Mouse (Mus musculus): Measurements from ENCODE around the gene Ankrd28. TPM values are rescaled to one million over a fixed set of nuclear protein-coding genes. Genes with fewer than 3 reads are reported as not detected.
A peak's percentile ranks its signal among the peaks of the same experiment; 100 is the strongest.

Ankrd28 gene
- polyA plus RNA-seq, 1 experiment from 2014 or later: 3.2 TPM

- DNase-seq (no peak), ATAC-seq (no peak)
- Histone ChIP-seq H3K9ac (replicated peaks) (no peak overlapping the region), H3K36me3 (replicated peaks; ENCODE audit: insufficient read depth, low read length) (no peaks in the 10 kb centered on the region), H3K4me1 (ENCODE audit: insufficient read depth) (no peaks in the 10 kb centered on the region), H3K4me3 (ENCODE audit: low read depth, low read length) (no peak overlapping the region), H3K27me3 (ENCODE audit: insufficient read depth, low read length) (no peaks in the 10 kb centered on the region), H3K27ac (ENCODE audit: low read depth) (no peak overlapping the region), H3K4me2 (ENCODE audit: low read depth, low read length) (no peak overlapping the region), H3K9me3 (ENCODE audit: low read length) (no peaks in the 10 kb centered on the region)
- WGBS (ENCODE audit: insufficient replicate concordance): 79% methylated on average over 2 of the region's 2 CpGs
- TF ChIP-seq CTCF (IDR thresholded peaks at IDR 0.05; ENCODE audit: low read depth): no peak
- TF ChIP-seq EP300 (IDR thresholded peaks at IDR 0.05; ENCODE audit: low read depth): no peak
Measured at GRCm38 (mm10) chr14:31858679-31859078, 28.2 kb upstream of the Ankrd28 start.

DNA sequence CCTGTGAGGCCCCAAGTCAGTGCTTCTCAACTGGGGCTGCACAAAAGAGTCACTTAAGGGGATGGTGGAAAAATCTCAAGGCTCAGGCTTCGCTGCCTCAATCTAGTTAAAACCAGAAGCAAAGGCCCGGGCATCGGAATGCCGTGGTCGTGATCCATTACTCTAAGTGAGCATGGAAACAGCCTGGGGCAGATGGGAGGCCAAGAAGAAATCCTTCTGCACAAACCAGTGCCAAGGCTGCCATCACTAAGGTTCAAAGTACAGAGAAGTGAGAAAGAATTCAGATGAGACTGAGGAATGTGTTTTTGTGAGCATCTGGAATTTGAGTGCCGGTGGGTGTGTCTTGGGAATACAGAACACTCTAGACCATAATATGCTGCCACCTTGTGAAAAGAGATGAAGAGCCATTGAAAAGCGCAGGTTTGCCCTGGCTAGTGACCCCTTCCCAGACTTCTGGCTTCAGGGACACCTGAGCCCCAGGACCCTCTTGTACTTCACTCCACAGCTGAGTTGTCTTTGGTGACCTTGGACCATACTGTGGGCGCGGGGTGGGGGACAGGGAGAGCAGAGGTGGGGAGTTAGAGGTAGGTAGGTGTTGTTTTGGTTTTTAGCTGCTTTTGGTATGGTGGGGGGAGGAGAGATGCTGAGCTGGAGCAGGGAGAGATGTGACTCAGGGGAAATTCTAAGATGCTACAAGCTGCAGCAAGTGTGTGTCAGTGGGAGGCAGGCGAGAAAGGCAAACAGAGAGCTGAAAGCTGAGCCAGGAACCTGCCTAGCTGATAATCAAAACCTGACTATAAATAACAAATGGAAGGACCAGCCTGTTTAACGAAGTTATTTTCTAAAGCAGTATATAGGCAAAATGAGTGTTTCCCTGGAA lies 26.9 kb upstream of the Ankrd28 start:
- Histone ChIP-seq H3K9ac (replicated peaks) (no peak overlapping the region), H3K27me3 (ENCODE audit: insufficient read depth, low read length) (no peaks in the 10 kb centered on the region), H3K27ac (ENCODE audit: low read depth) (no peak overlapping the region), H3K4me3 (ENCODE audit: low read depth, low read length) (no peak overlapping the region), H3K9me3 (ENCODE audit: low read length) (no peaks in the 10 kb centered on the region), H3K4me2 (ENCODE audit: low read depth, low read length) (no peak overlapping the region), H3K36me3 (replicated peaks; ENCODE audit: insufficient read depth, low read length) (no peaks in the 10 kb centered on the region), H3K4me1 (ENCODE audit: insufficient read depth) (no peaks in the 10 kb centered on the region)
- DNase-seq (no peak), ATAC-seq (no peak)
- no peak for TF ChIP-seq CTCF (IDR thresholded peaks at IDR 0.05; ENCODE audit: low read depth)
- no peak for TF ChIP-seq EP300 (IDR thresholded peaks at IDR 0.05; ENCODE audit: low read depth)
- 77% methylated on average over 11 of the region's 11 CpGs for WGBS (ENCODE audit: insufficient replicate concordance)

DNA sequence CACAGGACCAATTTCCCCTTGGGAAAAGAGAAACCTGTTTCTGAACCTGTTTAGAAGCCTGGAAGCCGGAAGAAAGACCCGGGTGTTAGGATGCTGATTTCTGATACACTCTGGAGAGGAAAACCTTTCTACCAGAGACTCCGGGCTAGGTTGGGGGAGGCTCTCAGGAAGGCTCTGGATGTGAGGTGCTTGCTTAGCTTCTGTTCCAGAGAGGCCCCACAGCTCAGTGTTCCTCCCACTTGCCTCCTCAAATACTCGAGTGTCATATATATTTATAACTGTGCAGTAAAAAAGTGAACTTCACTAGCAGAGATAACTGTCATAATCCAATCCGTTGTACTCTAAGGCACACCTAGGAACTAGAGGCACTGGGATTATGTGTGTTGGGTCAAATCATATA lies 25.6 kb upstream of the Ankrd28 start:
- Histone ChIP-seq H3K9ac (replicated peaks) (no peak overlapping the region), H3K4me2 (ENCODE audit: low read depth, low read length) (no peak overlapping the region), H3K4me3 (ENCODE audit: low read depth, low read length) (no peak overlapping the region), H3K4me1 (ENCODE audit: insufficient read depth) (no peaks in the 10 kb centered on the region), H3K9me3 (ENCODE audit: low read length) (no peaks in the 10 kb centered on the region), H3K27me3 (ENCODE audit: insufficient read depth, low read length) (no peaks in the 10 kb centered on the region), H3K36me3 (replicated peaks; ENCODE audit: insufficient read depth, low read length) (no peaks in the 10 kb centered on the region), H3K27ac (ENCODE audit: low read depth) (no peak overlapping the region)
- TF ChIP-seq CTCF (IDR thresholded peaks at IDR 0.05; ENCODE audit: low read depth): no peak
- no peak for TF ChIP-seq EP300 (IDR thresholded peaks at IDR 0.05; ENCODE audit: low read depth)
- DNase-seq (no peak), ATAC-seq (no peak)
- WGBS (ENCODE audit: insufficient replicate concordance): 68% methylated on average over 5 of the region's 5 CpGs

DNA sequence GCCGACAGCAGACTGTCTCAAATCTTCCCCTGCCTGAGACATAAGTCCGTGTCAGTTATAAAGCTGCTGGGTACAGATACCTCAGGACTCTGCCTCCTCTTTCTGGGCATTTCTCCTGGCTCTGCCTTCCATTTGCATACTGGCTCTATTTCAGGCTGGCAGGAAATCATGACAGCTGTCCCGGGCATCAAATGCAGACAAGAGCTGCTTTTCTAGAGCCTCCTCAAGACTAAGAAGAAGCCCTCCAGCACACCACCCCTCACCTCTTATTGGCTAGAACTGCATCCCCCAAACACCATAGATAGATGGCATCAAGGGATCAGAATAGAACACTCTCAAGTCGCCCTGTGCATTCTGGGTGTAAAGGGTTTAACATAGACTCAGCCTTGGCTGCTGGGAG lies 24.2 kb upstream of the Ankrd28 start:
- H3K4me2 ChIP-seq (ENCODE audit: low read depth, low read length): no peak overlapping the region
- H3K27me3 ChIP-seq (ENCODE audit: insufficient read depth, low read length): no peaks in the 10 kb centered on the region
- DNase-seq: no peak
- no peaks in the 10 kb centered on the region for H3K36me3 ChIP-seq (replicated peaks; ENCODE audit: insufficient read depth, low read length)
- H3K9ac ChIP-seq (replicated peaks): no peak overlapping the region
- H3K27ac ChIP-seq (ENCODE audit: low read depth): no peak overlapping the region
- no peaks in the 10 kb centered on the region for H3K4me1 ChIP-seq (ENCODE audit: insufficient read depth)
- TF ChIP-seq CTCF (IDR thresholded peaks at IDR 0.05; ENCODE audit: low read depth) (no peak), EP300 (IDR thresholded peaks at IDR 0.05; ENCODE audit: low read depth) (no peak)
- no peaks in the 10 kb centered on the region for H3K9me3 ChIP-seq (ENCODE audit: low read length)
- WGBS (ENCODE audit: insufficient replicate concordance): 60% methylated on average over 4 of the region's 4 CpGs
- ATAC-seq: no peak
- H3K4me3 ChIP-seq (ENCODE audit: low read depth, low read length): no peak overlapping the region

DNA sequence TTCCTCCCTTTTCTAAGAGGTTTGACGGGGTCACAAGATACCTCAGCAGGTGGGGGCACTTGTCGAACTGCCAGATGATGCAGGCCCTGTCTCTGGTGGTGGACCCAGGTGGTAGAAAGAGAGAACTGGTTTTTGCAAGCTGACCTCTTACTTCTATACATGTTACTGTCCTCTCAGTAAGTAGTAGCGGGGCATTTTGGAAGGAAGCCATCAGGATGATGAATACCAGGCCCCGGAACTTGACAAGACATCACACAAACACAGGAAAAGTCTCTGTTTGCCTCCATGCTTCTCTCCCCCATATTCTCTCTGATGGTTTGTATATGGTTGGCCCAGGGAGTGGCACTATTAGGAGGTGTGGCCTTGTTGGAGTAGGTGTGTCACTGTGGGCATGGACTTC lies 13.1 kb upstream of the Ankrd28 start:
- WGBS (ENCODE audit: insufficient replicate concordance): 80% methylated on average over 4 of the region's 4 CpGs
- ATAC-seq: no peak

DNA sequence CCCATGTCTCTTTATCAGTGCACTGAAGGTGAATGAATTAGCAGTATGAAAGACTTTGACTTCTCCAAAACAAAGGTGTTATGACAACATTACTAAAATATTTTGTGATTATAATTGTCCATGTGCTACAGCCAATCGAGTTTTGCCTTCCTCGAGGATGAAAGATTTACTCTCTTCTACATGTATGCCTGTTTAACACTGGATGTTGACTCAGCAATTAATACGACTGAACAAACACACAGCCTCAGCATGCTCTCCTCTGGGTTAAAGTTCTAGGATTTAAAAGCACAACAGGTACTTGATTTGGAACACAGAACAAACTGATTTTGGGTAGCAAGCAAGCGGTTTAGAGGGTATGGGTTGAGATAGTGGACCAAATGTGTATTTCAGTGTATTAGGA lies 1.6 kb upstream of the Ankrd28 start:
- TF ChIP-seq CTCF (IDR thresholded peaks at IDR 0.05; ENCODE audit: low read depth) (no peak), EP300 (IDR thresholded peaks at IDR 0.05; ENCODE audit: low read depth) (no peak)
- Histone ChIP-seq H3K9ac (replicated peaks) (no peak overlapping the region), H3K27me3 (ENCODE audit: insufficient read depth, low read length) (no peaks in the 10 kb centered on the region), H3K27ac (ENCODE audit: low read depth) (no peak overlapping the region), H3K4me3 (ENCODE audit: low read depth, low read length) (no peak overlapping the region), H3K9me3 (ENCODE audit: low read length) (0 out of 2 replicates have a peak, but pooled peaks cover 2% of the 10 kb centered on the region), H3K4me1 (ENCODE audit: insufficient read depth) (peaks cover 8% of the 10 kb centered on the region), H3K4me2 (ENCODE audit: low read depth, low read length) (peak overlapping the region; percentile 91; the same call in 1 of the 2 replicates), H3K36me3 (replicated peaks; ENCODE audit: insufficient read depth, low read length) (no peaks in the 10 kb centered on the region)
- DNase-seq: no peak
- ATAC-seq: no peak
- WGBS (ENCODE audit: insufficient replicate concordance): 38% methylated on average over 4 of the region's 4 CpGs

More for the DNA sequence above, 13.1 kb upstream of the Ankrd28 start:
- Histone ChIP-seq H3K9me3 (ENCODE audit: low read length) (no peaks in the 10 kb centered on the region), H3K4me2 (ENCODE audit: low read depth, low read length) (no peak overlapping the region), H3K36me3 (replicated peaks; ENCODE audit: insufficient read depth, low read length) (no peaks in the 10 kb centered on the region), H3K27me3 (ENCODE audit: insufficient read depth, low read length) (no peaks in the 10 kb centered on the region), H3K27ac (ENCODE audit: low read depth) (no peak overlapping the region), H3K4me3 (ENCODE audit: low read depth, low read length) (no peak overlapping the region), H3K4me1 (ENCODE audit: insufficient read depth) (no peaks in the 10 kb centered on the region), H3K9ac (replicated peaks) (no peak overlapping the region)
- TF ChIP-seq CTCF (IDR thresholded peaks at IDR 0.05; ENCODE audit: low read depth): no peak
- no peak for TF ChIP-seq EP300 (IDR thresholded peaks at IDR 0.05; ENCODE audit: low read depth)
- no peak for DNase-seq

Measured in liver, postnatal 0 days (tissue).